Mouse (Mus musculus): ENCODE results near the gene P2rx5. TPM values are rescaled to one million over a fixed set of nuclear protein-coding genes. Genes with fewer than 3 reads are reported as not detected.

P2rx5 gene
- polyA plus RNA-seq, 1 experiment from 2014 or later, result 2.2 TPM

DNA sequence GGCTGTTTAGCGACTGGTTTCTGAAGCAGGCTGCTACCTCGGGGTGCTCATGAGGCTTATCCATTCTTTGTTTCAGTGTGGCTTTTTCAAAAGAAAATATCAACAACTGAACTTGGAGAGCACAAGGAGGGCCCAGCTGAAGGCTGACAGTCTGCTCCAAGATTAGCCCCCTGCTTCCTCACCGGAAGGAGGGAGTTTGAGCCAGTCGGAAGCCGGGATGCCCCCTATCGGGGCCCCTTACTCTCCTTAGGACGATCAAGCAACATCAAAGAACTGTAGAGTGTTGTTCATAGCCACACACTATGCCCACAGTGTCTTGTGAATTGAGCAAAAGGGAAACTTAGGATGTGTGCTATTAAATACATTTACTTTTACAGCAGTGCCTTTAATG is 13.3 kb upstream of the P2rx5 start:
- H3K27ac ChIP-seq (ENCODE audit: low read length), result no peak overlapping the region
- no peaks in the 10 kb centered on the region for H3K9me3 ChIP-seq (ENCODE audit: low read length)
- H3K27me3 ChIP-seq (replicated peaks; ENCODE audit: insufficient read depth, low read length), result no peaks in the 10 kb centered on the region
- no peak overlapping the region for H3K4me2 ChIP-seq (replicated peaks; ENCODE audit: low read depth, low read length)
- ATAC-seq, result no peak
- no peaks in the 10 kb centered on the region for H3K36me3 ChIP-seq (ENCODE audit: insufficient read depth, low read length)
- H3K9ac ChIP-seq (replicated peaks; ENCODE audit: low read depth), result no peak overlapping the region
- DNase-seq (ENCODE audit: low spot score), result no peak
- no peaks in the 10 kb centered on the region; the same call in 1 of the 2 replicates for H3K4me1 ChIP-seq (ENCODE audit: insufficient read depth, low read depth, low read length)
- TF ChIP-seq CTCF (IDR thresholded peaks at IDR 0.05), result no peak
- TF ChIP-seq EP300 (IDR thresholded peaks at IDR 0.05), result no peak
- H3K4me3 ChIP-seq (ENCODE audit: low read depth, low read length), result no peak overlapping the region
- 44% methylated on average over 7 of the region's 7 CpGs for WGBS

DNA sequence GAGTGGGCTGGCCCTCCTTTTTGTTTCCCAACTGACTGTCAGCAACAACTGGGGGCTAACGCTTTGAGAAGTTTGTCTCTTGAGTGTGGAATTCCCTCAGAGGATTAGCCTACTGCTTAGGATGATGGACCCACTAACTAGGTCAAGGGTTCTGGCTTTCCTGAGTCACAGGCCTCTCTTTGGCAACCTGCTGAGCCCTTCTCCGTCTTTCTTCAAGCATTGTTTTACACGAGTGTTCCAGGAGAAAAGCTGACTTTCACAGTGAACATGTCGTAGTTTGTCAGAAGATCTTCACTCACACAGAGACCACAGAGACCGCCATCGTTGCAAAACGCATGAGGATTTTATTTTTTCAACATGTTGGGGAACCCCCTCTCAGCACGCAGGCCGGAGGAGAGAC is 12.0 kb upstream of the P2rx5 start:
- WGBS, result 74% methylated on average over 9 of the region's 9 CpGs
- H3K36me3 ChIP-seq (ENCODE audit: insufficient read depth, low read length), result no peaks in the 10 kb centered on the region
- no peak for ATAC-seq
- no peaks in the 10 kb centered on the region; the same call in 1 of the 2 replicates for H3K4me1 ChIP-seq (ENCODE audit: insufficient read depth, low read depth, low read length)
- no peak overlapping the region for H3K4me3 ChIP-seq (ENCODE audit: low read depth, low read length)
- TF ChIP-seq CTCF (IDR thresholded peaks at IDR 0.05), result no peak
- no peak for TF ChIP-seq EP300 (IDR thresholded peaks at IDR 0.05)
- H3K9me3 ChIP-seq (ENCODE audit: low read length), result no peaks in the 10 kb centered on the region
- no peaks in the 10 kb centered on the region for H3K27me3 ChIP-seq (replicated peaks; ENCODE audit: insufficient read depth, low read length)
- no peak overlapping the region for H3K9ac ChIP-seq (replicated peaks; ENCODE audit: low read depth)
- DNase-seq (ENCODE audit: low spot score), result no peak
- no peak overlapping the region for H3K27ac ChIP-seq (ENCODE audit: low read length)
- H3K4me2 ChIP-seq (replicated peaks; ENCODE audit: low read depth, low read length), result no peak overlapping the region

DNA sequence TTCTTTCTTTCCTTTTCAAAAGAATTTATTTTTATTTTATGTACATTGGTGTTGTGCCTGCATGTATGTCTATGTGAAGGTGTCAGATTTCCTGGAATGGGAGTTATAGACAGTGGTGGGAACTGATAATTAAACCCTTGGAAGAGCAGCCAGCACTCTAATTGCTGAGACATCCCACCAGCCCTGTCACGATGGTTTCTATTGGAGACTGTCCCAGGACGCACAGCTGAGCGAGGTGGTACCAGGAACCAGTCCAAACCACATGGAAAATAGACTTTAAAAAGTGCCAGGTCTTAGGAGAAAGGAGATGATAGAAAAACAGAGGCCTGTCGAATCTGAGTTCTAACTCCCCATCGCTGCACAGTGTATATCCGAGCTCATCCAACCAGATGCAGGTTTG is 5.2 kb upstream of the P2rx5 start:
- DNase-seq (ENCODE audit: low spot score) (no peak), ATAC-seq (no peak)
- Histone ChIP-seq H3K27me3 (replicated peaks; ENCODE audit: insufficient read depth, low read length) (no peaks in the 10 kb centered on the region), H3K36me3 (ENCODE audit: insufficient read depth, low read length) (no peaks in the 10 kb centered on the region), H3K9me3 (ENCODE audit: low read length) (no peaks in the 10 kb centered on the region), H3K9ac (replicated peaks; ENCODE audit: low read depth) (no peak overlapping the region), H3K4me1 (ENCODE audit: insufficient read depth, low read depth, low read length) (no peaks in the 10 kb centered on the region), H3K4me2 (replicated peaks; ENCODE audit: low read depth, low read length) (no peak overlapping the region), H3K4me3 (ENCODE audit: low read depth, low read length) (no peak overlapping the region), H3K27ac (ENCODE audit: low read length) (no peak overlapping the region)
- 70% methylated on average over 6 of the region's 6 CpGs for WGBS
- TF ChIP-seq EP300 (IDR thresholded peaks at IDR 0.05), result no peak
- no peak for TF ChIP-seq CTCF (IDR thresholded peaks at IDR 0.05)

DNA sequence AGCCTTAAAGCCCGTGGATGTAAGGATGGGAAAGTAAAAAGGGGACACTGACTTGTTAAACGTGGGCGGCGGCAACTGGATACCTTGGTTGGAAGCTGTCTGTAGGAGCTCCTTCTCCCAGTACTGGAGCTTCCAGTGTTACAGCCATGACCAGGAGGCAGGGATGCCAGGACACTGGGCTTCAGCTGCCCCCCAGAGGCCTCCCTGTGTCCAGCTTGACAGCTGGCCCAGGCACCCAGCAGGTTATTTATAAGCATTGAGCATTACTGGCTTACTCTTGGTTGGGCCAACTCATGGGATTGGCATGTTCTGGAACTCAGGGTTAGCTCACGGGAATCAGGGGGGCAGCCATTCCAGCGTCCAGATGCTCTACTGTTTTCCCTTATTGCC is 585 bp downstream of the P2rx5 start:
- H3K9me3 ChIP-seq (ENCODE audit: low read length), result no peaks in the 10 kb centered on the region
- peak overlapping the region; percentile 74 for H3K4me2 ChIP-seq (replicated peaks; ENCODE audit: low read depth, low read length)
- peak; percentile 48 for TF ChIP-seq CTCF (IDR thresholded peaks at IDR 0.05)
- TF ChIP-seq EP300 (IDR thresholded peaks at IDR 0.05), result no peak
- H3K36me3 ChIP-seq (ENCODE audit: insufficient read depth, low read length), result no peaks in the 10 kb centered on the region
- ATAC-seq (peak; percentile 82), DNase-seq (ENCODE audit: low spot score) (peak; percentile 49)
- H3K27ac ChIP-seq (ENCODE audit: low read length), result no peak overlapping the region
- H3K4me3 ChIP-seq (ENCODE audit: low read depth, low read length), result peak overlapping the region; percentile 39
- H3K4me1 ChIP-seq (ENCODE audit: insufficient read depth, low read depth, low read length), result no peaks in the 10 kb centered on the region
- 15% methylated on average over 6 of the region's 6 CpGs for WGBS
- no peaks in the 10 kb centered on the region for H3K27me3 ChIP-seq (replicated peaks; ENCODE audit: insufficient read depth, low read length)
- no peak overlapping the region; the same call in 1 of the 2 replicates for H3K9ac ChIP-seq (replicated peaks; ENCODE audit: low read depth)

DNA sequence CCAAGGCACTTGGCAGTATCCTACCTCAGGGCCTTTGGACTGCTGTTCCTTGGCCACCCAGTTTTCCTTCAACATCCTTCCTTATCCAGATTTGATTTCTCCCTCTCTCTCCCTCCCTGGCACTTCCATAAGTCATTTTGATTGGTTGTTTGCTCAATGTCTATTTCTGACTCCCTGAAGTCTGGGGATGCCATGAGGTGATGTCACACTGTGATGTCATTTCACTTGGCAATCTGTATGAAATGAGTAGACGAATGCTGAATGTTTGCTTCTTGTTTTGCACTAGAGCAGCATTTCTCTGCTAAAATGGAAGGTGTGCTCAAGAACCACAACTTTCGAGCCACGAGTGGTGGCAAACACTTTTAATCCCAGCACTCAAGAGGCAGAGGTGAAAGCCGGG is 1.4 kb downstream of the P2rx5 start:
- TF ChIP-seq EP300 (IDR thresholded peaks at IDR 0.05) (no peak), CTCF (IDR thresholded peaks at IDR 0.05) (no peak)
- no peak overlapping the region for H3K9ac ChIP-seq (replicated peaks; ENCODE audit: low read depth)
- no peak overlapping the region for H3K27ac ChIP-seq (ENCODE audit: low read length)
- 71% methylated on average over 4 of the region's 4 CpGs for WGBS
- H3K9me3 ChIP-seq (ENCODE audit: low read length), result no peaks in the 10 kb centered on the region
- H3K4me3 ChIP-seq (ENCODE audit: low read depth, low read length), result no peak overlapping the region
- DNase-seq (ENCODE audit: low spot score), result no peak
- ATAC-seq, result no peak
- H3K27me3 ChIP-seq (replicated peaks; ENCODE audit: insufficient read depth, low read length), result no peaks in the 10 kb centered on the region
- no peaks in the 10 kb centered on the region for H3K4me1 ChIP-seq (ENCODE audit: insufficient read depth, low read depth, low read length)
- H3K36me3 ChIP-seq (ENCODE audit: insufficient read depth, low read length), result no peaks in the 10 kb centered on the region
- no peak overlapping the region for H3K4me2 ChIP-seq (replicated peaks; ENCODE audit: low read depth, low read length)

DNA sequence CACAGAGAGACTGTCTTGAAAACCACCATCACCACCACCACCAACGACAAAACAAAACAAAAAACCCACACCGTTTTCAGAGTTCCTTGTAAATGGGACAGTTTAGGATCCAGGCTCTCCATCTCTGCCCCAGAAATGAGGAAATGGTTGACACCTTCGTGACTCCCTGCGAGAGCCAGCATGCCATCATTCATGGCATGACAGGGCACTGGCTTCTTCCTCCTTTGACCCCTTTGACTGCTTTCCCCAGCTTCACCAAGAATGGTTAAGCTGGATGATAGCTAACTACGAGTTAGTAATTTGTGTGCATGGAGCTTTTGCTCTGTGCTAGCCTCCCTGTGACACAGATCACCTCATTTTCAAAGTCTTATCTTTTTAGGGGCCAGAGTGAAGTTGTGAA is 2.1 kb downstream of the P2rx5 start:
- H3K27ac ChIP-seq (ENCODE audit: low read length), result no peak overlapping the region
- 52% methylated on average over 5 of the region's 5 CpGs for WGBS
- no peaks in the 10 kb centered on the region for H3K36me3 ChIP-seq (ENCODE audit: insufficient read depth, low read length)
- no peak overlapping the region for H3K4me2 ChIP-seq (replicated peaks; ENCODE audit: low read depth, low read length)
- DNase-seq (ENCODE audit: low spot score) (no peak), ATAC-seq (no peak)
- H3K9ac ChIP-seq (replicated peaks; ENCODE audit: low read depth), result no peak overlapping the region
- H3K4me3 ChIP-seq (ENCODE audit: low read depth, low read length), result no peak overlapping the region
- TF ChIP-seq CTCF (IDR thresholded peaks at IDR 0.05) (no peak), EP300 (IDR thresholded peaks at IDR 0.05) (no peak)
- no peaks in the 10 kb centered on the region for H3K27me3 ChIP-seq (replicated peaks; ENCODE audit: insufficient read depth, low read length)
- H3K4me1 ChIP-seq (ENCODE audit: insufficient read depth, low read depth, low read length), result no peaks in the 10 kb centered on the region
- H3K9me3 ChIP-seq (ENCODE audit: low read length), result no peaks in the 10 kb centered on the region

- Histone ChIP-seq H3K4me2 (replicated peaks; ENCODE audit: low read depth, low read length) (no peak overlapping the region), H3K4me3 (ENCODE audit: low read depth, low read length) (no peak overlapping the region), H3K9me3 (ENCODE audit: low read length) (no peaks in the 10 kb centered on the region), H3K4me1 (ENCODE audit: insufficient read depth, low read depth, low read length) (peaks cover 8% of the 10 kb centered on the region; the same call in 1 of the 2 replicates), H3K36me3 (ENCODE audit: insufficient read depth, low read length) (no peaks in the 10 kb centered on the region), H3K9ac (replicated peaks; ENCODE audit: low read depth) (no peak overlapping the region), H3K27me3 (replicated peaks; ENCODE audit: insufficient read depth, low read length) (no peaks in the 10 kb centered on the region), H3K27ac (ENCODE audit: low read length) (no peak overlapping the region)
- WGBS, result 82% methylated on average over 8 of the region's 8 CpGs
- TF ChIP-seq EP300 (IDR thresholded peaks at IDR 0.05), result no peak
- TF ChIP-seq CTCF (IDR thresholded peaks at IDR 0.05), result no peak
- DNase-seq (ENCODE audit: low spot score) (no peak), ATAC-seq (no peak)
Measured at GRCm38 (mm10) chr11:73168071-73168470, 7.8 kb downstream of the P2rx5 start.

All from lung, postnatal 0 days (tissue).